Mouse (Mus musculus) adrenal gland, postnatal 4 days (tissue): ENCODE measurements around the gene Rcan1. TPM values are rescaled to one million over a fixed set of nuclear protein-coding genes. Genes with fewer than 3 reads are reported as not detected.
A peak's percentile ranks its signal among the peaks of the same experiment; 100 is the strongest.
"Not testable (repeated sequence)": the region's sequence is repeated elsewhere in the genome, so short reads cannot be mapped to it uniquely, and the experiment has no call there.

Experiments
- DNase-seq, 2 experiments: peaks; one replicate each; pipeline ENCODE4 v3.0.0; 2021 to 2022; ENCODE audit warnings: low spot score in 2 of 2, mixed read lengths in 2 of 2
- long read RNA-seq, 2 experiments: library from polyadenylated mRNA; stranded (forward); transcript quantifications; one replicate each; pipeline ENCODE4 v2.0.0; 2021
- total RNA-seq, 2 experiments: library from RNA; stranded (reverse); gene quantifications; 2 replicates each; pipeline ENCODE4 v1.2.3; 2021

Gene Rcan1
- total RNA-seq = 10 to 100 TPM; 19.1 to 19.2 TPM
- long read RNA-seq, experiment 1, transcript Rcan1-202 (4 exons, 2,324 nt) = major isoform, 25 of 29 reads
- long read RNA-seq, experiment 1, partial matches to known transcripts = 0 of 29 reads
- long read RNA-seq, experiment 1, other reads (novel, unspliced or antisense) = 3 of 29 reads
- long read RNA-seq, experiment 2, transcript Rcan1-202 (4 exons, 2,324 nt) = major isoform, 36 of 47 reads
- long read RNA-seq, experiment 2, partial matches to known transcripts = 3 of 47 reads
- long read RNA-seq, experiment 2, other reads (novel, unspliced or antisense) = 4 of 47 reads

DNA sequence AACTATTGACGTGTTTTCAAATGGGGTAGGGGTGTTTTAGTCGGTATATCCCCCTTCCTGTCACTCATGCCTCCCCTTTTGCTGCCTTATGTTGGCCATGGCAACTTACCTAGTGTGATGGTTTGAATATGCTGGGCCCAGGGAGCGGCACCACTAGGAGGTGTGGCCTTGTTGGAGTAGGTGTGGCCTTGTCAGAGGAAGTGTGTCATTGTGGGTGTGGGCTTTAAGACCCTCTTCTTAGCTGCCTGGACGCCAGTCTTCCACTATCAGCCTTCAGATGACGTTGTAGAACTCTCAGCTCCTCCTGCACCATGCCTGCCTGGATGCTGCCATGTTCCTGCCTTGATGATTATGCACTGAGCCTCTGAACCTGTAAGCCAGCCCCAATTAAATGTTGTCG lies at the start of gene Rcan1:
TSS of gene Rcan1 (minus strand) at position 162 of the 400 bp plus-strand sequence.
- DNase-seq = no peak

DNA sequence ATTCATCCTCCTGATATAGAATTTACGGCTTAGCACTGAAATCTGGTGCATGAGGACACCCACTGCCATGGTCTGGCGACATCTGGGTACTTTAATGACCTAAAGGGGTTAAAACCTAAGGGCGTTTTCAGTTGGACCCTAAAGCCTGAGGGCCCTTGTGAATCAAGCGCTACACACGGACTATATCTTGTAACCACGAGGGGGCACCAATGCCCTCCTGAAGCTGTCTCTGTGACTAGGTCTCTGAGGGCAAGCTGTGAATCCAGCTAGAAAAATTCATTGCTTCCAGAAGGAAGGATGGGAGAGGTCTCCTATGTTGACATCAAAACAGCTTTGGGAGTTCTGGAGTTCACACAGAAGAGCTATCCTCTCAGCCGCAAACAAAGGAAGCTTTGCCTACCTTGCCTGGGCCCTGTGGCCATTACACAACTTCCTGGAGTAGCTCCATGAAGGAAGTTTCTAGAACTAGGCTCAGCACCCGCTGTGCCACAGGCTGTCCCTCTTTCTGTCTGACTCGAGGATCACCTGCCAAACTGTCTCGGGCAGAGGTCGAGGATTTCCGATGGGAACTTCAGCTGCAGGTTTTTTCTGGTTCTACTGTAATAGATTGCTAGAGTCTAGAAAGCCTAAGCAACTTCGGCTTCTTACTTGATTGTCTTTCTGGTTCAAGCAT lies 49.3 kb upstream of the Rcan1 start:
- DNase-seq = no peak

DNA sequence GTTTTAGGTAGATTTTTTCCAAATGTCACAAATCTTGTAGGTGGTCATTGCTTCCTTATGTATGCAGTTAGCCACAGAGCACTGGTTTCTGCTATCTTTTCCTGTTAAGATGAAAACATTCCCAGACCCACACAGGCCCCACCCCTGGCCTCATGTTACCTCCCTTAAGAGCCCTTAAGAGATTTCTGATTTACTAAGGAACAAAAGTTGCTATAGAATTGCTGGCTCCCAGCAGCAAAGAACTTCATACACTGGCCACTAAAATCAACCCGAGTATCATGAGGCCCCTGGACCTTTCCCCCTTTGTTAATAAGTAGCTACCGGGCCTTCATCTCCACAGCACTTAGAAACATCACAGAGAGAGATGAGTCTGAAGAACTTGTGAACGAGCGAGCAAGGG lies 48.1 kb upstream of the Rcan1 start:
- no peak for DNase-seq

DNA sequence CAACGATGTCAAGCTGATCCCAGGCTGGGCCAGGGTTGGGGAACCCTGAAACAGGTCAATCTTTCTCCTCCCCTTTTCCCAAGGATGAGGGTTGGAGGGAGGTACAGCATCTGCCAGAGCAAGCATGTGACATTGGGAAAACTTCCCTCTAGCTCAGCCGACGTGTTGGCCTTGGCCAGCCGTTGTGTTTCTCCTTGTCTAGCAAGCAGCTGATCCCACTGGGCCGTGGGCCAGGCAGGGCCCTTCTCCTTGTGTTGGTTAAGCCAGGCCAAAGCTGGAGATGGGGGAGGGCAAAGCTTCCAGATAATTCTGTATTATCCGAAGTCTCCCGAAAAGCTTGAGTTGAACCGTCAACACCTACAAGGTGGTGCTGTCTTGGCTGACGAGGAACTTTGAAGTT lies 45.5 kb upstream of the Rcan1 start:
- no peak for DNase-seq

DNA sequence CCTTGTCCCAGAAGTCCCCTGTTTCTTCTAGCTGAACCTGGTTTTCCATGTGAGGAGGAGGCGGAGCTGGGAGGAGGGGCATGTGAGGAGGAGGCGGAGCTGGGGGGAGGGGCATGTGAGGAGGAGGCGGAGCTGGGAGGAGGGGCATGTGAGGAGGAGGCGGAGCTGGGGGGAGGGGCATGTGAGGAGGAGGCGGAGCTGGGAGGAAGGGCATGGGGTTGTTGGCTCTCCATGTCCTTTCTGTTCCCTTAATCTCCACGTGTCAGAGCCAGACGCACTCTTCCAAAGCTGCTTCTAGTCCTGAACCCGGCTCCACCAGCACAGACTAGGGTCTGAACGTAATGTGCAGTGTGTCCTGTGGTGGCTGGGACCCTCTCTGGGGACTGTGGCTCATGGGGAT lies 44.2 kb upstream of the Rcan1 start:
- not testable (repeated sequence) for DNase-seq

DNA sequence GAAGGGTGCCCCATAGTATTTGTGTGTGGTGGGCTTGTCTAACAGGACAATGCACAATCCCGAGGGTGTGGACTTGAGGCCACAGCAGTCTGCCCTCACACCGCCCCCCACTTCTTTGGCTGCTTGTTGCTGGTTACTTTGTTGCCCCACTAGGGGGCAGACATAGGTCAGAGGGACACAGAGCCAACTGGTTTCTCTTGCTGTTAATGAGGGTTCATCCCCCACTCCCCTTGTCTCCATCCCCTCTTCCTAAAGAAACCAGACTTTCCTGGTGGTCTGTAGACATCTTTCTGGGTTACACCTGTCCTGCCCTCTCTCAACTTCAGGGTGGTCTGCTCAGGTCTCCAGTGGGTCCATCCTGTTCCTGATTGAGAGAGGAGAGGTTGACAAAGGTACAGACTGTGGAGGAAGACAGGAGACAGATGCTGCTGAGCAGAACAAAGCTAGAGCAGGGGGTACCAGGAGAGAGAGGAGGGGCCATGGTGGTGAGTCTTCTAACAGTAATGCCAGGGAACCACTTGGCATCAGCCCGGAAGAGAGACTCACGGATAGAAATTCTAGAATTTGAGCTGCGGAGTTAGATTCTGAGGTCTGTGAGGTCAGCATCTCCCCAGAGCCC lies 41.2 kb upstream of the Rcan1 start:
- DNase-seq = no peak

DNA sequence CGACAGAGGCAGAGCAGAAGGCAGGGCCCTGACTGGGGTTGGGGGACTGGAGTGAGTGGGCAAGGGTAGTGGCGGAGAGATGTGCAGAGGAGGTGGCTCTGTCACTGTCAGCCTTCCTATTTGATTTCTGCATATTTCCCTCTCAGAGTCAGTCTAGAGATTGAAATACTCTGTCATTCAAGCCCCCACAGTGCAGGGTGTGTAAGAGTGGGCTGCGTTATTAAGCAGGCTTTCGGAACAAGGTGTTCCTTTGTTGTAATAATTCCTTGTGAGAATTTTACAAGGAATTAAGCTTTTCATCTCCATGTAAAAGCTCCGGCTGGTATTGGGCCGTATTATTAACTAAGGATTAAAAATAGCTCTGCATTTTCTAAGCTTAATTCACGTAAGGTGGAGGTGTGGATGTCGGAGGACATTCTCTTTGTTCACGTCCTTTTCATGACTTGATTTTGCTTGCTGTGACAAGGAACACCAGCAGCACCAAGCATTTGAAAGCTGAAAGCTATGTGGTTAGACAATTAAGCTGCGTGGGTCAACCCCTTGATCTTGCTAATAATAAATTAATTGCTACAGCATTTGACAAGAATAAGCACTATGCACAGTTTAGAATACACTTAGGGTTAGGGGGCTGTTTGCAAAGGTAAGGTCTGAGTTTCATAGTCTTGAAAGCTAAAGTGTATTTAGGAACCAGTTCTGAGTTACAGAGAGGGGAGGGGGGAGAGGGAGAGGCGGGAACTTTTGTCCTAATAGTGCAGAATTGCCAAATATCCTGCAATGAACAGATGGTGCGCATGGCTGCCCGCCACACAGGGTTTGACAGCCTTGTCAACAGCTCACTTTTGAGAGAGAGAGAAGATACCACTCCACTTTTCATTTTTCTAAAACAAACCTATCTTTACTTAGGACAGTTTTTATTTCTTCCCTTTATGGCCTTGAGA lies 40.4 kb upstream of the Rcan1 start:
- DNase-seq = no peak

DNA sequence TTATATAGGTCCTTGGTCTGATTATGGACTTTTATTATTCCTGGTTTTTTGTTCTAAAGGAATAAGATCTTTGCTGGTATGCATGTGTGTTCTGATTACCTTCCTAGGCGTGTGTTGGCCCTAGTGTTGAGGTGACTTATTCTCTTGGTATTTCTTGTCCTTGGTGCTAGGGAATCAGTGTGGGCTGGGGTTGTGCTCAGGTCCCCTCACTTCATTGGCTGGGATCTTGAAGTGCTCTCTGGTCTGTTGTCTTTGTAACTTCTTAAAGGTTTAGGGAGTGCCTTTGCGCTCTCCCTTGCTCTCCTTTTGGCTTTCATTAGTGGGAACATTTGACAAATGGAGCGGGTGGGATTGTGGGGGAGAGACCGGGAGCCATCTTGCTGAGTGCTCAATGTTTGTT lies 36.9 kb upstream of the Rcan1 start:
- DNase-seq = no peak

DNA sequence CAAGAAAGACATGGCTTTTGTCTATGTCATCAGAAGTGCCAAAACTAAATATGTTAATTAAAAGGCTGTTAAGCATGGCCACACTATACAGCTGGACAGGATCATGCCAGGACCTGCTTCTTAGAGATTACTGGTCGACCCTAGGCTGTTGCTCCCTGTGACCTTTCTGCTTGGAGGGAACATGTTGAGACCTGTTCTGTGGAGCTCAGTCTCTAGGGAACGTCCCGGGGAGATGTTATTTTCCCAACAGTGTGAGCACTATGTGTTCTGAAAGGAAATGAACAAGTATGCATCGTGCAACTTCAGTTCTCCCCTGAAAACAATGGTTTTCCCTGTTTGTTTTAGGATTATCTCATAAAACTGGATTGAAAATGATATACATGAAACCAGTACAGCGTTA lies 32.4 kb upstream of the Rcan1 start:
- no peak for DNase-seq

DNA sequence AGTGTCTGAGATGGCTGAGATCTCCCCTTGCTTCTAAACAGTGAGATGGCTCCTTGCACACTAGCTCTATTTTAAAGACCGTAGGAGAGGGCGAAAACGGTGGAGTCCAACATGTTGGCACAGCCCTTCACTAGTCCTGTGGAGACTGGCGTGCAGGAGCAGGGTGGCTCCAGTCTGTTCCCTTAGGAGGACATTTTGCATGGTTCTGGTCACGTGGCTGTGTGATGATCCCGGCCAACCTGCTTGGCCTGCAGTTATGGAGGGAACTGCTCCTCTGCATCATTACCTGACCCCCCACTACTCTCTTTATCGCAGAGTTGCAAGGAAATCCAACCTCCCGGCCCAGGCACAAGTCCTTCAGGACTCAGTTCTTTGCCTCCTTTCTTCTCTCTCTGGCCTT lies 29.9 kb upstream of the Rcan1 start:
- no peak for DNase-seq

DNA sequence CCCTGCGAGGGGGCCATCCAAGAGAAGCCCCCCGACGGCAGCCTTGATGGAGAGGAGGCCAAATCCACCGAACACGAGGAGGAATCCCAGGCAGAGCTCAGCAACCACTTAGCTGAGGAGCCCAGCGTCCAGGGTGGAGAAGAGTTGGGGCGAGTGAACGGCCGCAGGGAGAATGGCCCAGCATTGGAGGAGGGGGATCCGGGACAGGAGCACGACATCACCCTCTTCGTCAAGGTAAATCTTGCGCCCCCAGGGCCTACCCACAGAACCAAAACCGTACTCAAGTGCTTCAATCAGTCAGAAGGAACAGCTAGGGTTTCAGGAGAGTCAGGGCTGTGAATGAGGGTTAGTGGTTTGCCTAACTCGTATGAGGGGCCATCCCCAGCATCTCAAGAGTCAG lies 28.7 kb upstream of the Rcan1 start:
- DNase-seq = no peak

DNA sequence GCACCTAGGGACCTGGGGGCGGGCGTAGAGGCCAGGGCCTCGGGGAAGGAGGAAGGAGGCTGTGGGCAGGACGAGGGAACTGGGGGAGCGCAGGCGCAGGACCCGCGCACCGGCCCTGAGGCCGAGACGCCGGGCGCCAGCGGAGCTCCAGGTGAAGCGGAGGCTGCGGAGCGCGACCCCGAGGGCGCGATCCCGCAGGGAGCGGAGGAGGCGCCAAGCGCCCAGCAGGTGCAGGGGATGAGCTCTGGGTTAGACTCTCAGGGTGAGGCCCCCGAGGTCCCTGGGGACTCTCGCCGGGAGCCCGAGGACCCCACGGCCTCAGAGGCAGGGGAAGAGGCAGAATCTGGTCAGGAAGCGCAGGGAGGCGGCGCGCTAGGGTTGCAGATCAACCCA lies 27.9 kb upstream of the Rcan1 start:
- no peak for DNase-seq

DNA sequence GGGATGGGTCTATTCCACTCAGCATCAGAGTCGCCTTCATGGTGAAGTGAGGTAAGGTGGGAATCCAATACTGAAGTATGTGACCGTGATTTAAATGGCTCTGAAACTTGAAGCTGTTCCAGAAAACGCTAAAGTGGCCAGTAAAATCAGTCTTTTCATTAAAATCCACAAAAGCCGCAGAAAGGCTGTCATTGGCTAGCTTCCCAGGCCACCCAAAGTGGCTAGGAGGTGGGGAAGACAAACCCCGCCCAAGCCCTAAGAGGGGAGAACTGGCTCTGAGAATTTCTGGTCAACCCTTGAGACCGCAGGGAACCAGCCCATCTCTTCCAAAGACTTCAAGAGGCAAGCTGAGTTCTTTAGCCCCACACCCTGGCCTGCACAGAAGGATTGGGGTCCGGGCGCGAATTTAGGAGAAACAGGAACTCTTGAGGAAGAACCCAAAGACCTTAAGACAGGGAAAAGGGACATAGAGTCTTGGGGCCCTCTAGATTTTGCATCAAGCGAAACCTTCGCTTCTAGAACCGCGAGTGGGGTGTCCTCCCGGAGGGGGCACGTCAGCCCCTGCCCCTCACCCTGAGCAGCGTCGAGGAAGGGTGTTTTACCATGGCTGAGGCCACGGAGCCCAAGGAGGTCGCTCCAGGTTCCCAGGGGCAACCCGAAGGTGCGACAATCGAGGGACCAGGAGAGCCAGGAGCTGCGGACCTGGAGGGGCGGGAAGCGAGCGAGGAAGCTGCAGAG lies 27.4 kb upstream of the Rcan1 start:
- DNase-seq = no peak

DNA sequence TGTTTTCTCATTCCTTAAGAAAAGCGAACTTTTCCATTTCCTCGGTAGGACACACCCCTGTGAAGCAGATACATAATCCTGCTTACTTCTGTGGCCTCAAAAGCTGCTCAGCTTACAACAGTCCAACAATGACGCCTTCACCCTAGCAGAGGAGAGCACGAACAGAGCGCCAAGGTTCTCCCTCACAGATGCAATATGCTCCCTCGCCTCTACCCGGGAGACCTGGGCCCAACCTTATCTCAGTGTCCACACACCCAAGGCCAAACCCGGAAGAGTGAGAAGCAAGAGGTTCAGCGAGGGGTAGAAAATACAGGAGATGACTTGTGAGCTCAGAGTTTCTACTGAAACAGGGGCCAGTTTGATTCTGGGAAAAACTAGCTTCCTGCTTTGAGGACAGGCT lies 18.7 kb upstream of the Rcan1 start:
- DNase-seq = no peak

DNA sequence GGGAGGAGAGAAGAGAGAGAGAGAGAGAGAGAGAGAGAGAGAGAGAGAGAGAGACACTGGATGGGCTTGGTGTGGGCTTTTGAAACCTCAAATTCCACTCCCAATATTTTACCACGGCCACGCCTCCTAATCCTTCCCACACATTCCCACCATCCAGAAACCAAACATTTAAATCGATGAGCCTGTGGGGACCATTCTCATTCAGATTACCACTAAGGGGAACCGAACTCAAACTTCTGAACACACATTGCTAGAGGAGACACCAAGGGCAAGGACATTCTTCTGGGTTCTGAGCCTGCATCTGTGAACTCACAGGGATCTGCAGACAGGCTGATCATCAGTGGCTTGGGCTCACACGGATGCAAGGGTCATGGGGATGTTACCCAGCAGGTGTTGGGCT lies 17.8 kb upstream of the Rcan1 start:
- no peak for DNase-seq

DNA sequence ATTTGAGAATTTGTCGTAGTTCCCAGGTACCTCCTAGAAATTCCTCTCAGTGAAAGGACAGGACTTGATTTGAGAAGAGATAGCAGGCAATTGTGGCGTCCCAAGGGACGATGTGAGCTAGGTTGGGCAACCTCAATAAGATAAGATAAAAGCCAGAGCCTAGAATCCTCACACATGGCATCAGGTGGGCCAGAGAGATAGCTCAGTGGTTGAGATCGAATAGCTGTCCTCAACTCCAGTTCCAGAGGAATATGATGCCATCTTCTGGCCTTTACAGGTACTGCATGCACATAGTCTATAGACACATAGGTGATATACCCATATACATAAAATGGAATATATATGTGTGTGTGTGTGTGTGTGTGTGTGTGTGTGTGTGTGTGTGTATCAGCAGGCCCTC lies 16.8 kb upstream of the Rcan1 start:
- DNase-seq = no peak

DNA sequence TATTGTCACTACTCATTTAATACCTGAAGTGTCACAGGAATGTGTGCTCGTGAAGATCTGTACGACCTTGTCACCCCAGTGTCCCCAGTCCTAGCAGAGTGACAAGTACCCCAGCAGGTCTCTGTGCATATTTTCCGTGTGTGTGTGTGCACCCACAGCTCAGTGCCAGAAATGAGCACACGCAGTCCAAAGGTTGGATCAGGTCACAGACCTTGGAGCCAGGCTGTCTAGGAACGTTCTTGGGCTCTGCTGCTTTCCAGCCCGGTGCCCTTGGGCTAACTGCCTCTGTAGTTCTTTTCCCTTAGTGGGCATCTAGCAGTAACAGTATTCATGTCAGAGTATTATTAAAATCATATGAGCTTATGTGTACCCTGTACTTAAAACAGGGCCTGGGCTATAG lies 16.4 kb upstream of the Rcan1 start:
- no peak for DNase-seq

DNA sequence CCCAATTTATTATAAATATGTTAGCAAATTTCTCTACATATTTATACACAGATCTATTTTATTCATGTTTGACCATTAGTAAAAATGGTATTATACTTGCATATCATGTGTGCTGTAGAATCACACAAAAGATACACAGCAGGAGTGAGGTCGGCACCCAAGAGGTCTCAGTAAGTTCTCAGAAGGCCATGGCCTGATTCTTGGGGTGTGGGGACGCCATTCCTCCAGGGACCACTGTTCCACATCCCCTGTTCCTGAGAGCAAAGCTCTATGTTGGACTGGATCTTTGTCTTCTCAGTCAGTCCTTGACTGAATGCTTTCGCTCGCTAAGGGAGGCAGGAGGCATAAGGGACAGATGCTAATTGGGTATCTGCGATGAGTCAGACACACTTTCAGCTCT lies 14.8 kb upstream of the Rcan1 start, which contains the start of gene Clic6:
TSS of gene Clic6 (plus strand) at position 301 of the 400 bp plus-strand sequence.
- DNase-seq = no peak

DNA sequence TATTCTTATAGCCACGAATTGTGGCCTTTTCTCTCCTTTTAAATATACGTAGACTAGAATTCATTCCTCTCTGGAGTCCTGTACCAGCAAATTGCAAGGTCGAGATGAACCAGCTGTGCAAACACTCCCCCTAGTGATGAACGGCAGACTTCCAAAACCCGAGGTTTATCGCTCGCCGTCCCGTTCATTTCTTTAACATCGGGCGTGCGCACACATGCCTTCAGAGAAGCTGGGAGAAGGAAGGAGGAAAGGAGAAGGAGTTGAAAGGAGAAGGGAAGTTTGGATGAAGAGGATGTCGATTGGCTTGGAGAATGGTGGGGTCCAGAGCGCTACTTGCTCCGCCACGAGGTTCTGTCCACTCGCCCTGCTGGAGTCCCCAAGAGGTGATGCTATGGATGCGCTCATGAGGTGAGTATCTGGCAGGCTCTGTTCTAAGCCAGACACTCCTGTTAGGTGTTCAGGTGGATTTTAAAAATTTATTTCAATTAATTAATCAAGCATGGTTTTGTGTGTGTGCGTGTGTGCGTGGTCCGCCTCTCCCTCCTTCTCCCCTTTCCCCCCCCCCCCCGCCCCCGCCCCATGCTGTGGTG lies 8.0 kb upstream of the Rcan1 start:
- DNase-seq = peak in 1 of 2 experiments; percentile 29

DNA sequence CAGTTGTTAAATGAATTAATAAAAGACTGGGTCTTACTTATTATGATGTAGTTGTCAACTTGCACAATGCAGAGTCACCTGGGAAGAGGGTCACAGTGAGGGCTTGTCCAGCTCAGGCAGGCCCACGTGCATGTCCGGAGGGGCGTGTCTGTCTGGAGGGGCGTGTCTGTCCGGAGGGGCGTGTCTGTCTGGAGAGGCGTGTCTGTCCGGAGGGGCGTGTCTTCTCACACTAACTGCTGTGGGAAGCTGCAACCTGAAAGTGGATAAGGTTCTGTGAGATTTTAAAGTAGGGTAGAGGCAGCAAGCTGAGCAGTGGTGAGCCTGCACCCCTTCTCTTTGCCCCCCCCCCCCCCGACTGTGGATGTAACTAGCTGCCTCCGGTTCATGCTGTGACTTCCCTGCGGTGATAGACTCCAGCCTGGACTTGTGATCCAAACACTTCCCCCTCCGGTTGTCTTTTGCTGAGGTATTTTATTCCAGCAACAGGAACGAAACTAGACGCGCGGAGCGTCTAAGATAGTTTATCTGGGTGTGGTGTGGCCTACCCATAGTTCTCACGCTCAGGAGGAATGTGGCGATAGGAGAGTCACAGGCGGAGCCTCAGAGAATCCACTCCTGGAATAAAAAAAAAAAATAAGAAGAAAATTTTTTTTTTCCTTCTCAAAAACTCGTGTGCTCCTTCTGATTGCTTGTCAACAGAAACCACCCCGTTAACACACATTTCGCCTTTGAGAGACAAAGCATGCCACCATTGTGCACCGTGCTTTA lies 4.6 kb upstream of the Rcan1 start:
- no peak for DNase-seq
